Mouse (Mus musculus) spleen, adult 18-20 months (tissue): ENCODE results near the gene Lpcat2.

Experiments used
- DNase-seq, 2 experiments: peaks; one replicate each; pipeline ENCODE4 v3.0.0; 2022; ENCODE audit warnings: mixed read lengths in 2 of 2

Lpcat2 gene

GRCm38 (mm10) chr8:92916082-92916481 is 60.9 kb downstream of the Lpcat2 start:
- DNase-seq: no peak

GRCm38 (mm10) chr8:92921768-92922167 is 66.6 kb downstream of the Lpcat2 start:
- DNase-seq: no peak

DNA sequence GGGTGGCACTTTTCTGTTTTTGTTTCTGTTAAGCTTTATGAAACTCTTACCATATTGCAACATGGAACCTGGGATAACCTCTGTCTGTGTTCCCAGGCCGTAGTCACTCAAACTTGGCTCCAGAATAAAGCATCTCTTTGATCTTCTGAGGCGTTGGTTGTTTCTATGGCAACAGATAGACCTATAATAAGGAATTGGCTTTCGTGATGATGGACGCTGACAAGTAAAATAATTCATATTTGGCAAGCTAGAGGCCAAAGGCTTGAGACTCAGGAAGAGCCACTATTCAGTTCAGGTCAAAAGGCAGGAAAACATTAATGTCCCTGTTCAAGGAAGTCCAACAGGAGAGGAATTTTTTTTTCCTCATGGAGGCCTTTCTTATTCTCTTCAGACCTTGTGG is 73.8 kb downstream of the Lpcat2 start:
- no peak for DNase-seq

- no peak for DNase-seq
These were observed 82.9 kb downstream of the Lpcat2 start for GRCm38 (mm10) chr8:92938056-92938455.

- DNase-seq: no peak
These were observed 93.9 kb downstream of the Lpcat2 start for GRCm38 (mm10) chr8:92949071-92949470.

DNA sequence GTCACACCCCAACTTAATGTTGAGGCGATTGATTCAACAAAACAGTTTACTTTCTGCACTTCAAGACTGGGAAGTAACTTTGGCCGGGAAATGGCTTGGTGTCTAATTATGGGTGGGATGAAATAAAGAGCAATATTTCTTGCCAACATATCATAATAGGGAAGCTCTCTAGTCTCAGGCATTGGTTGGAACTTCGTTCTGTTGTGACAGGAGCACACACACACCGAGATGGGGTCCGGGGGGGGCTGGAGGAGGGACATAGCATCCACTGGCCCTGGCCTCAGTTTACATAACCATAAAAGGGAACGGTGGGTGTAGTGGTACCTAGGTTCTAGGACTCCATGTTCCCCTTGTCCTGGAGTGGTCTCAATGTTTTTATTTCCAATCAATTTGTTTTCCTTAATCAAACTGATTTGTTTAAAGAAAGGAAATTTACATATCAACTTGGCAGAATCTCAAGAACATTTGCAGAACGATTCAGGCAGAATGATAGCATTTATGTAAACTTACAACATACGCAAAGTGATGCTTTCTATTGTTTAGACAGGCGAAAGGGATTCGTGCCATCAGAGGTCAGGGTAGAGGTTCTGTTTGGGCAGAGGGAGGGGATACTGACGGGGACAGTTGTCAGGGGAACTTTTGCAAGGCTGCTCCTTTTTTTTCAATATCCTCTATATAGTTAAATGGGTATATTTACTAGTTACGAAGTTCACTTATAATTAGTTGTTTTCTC is 95.7 kb downstream of the Lpcat2 start:
- no peak for DNase-seq

- no peak for DNase-seq
These were observed 98.9 kb downstream of the Lpcat2 start for GRCm38 (mm10) chr8:92954044-92954443.

DNA sequence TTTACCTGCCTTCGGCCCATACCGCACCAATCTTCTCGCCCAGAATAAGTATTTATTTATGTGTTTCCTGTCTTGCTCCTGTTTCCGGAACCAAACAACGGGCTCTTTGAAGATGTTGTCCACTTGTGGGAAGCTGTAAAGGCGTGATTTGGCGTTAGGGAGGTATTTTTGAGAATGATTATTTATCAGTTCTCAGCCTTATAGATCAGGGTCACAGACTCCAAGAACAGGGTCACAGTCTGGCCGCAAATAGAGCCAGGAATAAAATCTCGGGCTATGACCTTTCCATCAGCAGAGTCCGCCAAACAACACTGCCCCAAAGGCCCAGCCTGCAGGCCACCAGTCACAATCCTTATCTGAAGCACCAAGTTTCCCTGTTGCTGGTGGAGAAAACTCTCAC is 104.6 kb downstream of the Lpcat2 start, which contains the start of gene Slc6a2:
Gene Slc6a2, plus strand, starts transcription at position 301 of the 400 bp plus-strand sequence.
- DNase-seq: no peak

- no peak for DNase-seq
These were observed 105.3 kb downstream of the Lpcat2 start for GRCm38 (mm10) chr8:92960451-92960911.

DNA sequence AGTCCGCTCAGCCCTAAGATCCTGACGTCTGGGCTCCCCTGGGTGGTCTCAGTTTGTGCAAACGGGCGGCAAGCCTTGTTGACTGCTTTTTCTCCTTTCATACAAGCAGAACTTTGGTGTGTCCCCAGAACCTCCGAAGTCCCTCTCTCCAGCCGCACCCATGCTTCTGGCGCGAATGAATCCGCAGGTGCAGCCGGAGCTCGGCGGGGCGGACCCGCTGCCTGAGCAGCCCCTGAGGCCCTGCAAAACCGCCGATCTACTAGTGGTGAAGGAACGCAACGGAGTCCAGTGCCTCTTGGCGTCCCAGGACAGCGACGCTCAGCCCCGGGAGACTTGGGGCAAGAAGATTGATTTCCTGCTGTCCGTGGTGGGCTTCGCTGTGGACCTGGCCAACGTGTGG is 105.9 kb downstream of the Lpcat2 start:
- DNase-seq: no peak

- DNase-seq: no peak
These were observed 109.4 kb downstream of the Lpcat2 start for GRCm38 (mm10) chr8:92964556-92964955.
